Mouse (Mus musculus) cerebellum, adult 11 months (tissue): Measurements from ENCODE around the gene Tcl1b1.
"Not testable (repeated sequence)": the region's sequence is repeated elsewhere in the genome, so short reads cannot be mapped to it uniquely, and the experiment has no call there.

Experiments
- DNase-seq: peaks from one replicate; pipeline ENCODE4 v3.0.0; 2022

The Tcl1b1 gene

DNA sequence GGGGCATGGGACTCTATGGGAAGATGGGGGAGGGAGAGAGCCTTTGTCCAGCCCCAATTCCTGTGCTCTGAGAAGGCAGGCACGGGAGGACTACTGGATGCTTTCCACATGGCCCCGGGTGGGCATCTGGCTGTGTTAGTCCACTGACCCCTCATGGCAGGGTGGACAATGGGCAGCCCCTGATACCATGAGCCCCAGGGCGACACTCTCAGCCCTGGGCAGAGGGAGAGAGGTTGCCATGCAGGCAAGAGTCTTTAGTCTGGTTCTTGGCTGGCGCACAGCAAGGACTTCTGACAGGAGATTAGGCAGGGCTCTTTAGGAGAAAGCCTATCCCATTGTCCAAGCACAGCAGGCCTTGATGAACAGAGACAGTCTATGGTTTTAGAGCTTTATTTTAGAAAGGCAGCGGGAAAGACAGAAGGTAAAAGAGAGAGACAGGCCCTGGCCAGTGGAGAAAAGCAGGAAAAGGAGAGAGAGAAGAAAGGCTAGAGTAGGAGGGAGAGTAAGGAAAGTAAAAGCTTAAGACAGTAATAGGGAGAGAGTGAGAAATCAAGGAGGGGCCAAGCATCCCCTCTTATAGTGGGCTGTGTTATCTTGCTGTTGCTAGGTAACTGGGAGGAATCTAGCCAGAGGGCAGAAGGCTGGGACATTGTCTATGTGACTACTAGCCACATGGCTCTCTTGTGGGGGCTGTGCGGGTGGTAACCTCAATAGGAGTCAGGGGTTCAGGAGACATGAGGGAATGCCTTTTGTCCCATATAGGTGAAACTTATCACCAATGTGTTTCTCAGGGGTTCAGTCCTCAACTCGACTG is 40.4 kb downstream of the Tcl1b1 start:
- DNase-seq: not testable (repeated sequence)

GRCm38 (mm10) chr12:105201657-105202056 is 42.2 kb downstream of the Tcl1b1 start, which contains the start of gene Tcl1b4:
TSS of gene Tcl1b4 (plus strand) at chr12:105201957.
- DNase-seq: not testable (repeated sequence)

DNA sequence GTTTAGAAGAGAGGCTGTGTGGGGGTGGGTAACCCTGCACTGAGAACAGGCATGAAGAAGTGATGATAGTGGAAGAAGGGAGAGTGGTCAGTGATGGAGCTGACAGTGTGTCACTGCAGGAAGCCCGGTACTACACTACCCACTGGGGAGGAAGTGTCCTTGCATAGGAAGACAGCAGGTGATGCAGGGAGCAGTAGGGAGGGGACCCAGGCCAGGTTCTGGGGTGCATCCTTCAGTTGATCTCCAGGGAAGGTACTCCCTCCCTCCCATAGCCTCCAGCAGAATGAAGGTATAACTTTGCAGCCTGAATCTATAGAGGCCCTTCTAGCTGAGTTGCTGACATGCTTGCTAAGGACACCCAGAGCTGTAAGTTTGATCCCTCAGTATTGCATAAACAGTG is 47.6 kb downstream of the Tcl1b1 start:
- no peak for DNase-seq

DNA sequence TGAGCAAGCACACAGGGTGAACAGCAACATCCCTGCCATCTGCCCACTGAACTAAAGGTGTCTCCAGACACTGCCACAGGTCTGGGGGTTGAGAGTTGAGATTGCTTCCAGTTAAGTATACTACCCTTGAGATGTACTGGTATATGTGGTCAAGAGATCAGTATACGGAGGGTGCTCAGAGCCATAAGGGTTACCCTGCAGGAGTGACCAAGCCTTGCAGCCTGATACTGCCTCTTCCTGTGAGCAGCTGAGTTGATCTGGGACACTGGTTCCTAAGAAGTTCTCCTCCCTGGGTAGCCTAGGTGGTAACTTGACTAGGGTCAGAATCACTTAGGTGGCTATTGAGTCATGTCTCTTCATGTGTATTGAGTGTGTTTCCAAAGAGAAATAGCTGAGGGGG is 49.0 kb downstream of the Tcl1b1 start:
- DNase-seq: no peak

GRCm38 (mm10) chr12:105209231-105209630 is 49.7 kb downstream of the Tcl1b1 start:
- no peak for DNase-seq
